8 mouse cellular contexts compared by ENCODE assay signal in the genomic region with DNA sequence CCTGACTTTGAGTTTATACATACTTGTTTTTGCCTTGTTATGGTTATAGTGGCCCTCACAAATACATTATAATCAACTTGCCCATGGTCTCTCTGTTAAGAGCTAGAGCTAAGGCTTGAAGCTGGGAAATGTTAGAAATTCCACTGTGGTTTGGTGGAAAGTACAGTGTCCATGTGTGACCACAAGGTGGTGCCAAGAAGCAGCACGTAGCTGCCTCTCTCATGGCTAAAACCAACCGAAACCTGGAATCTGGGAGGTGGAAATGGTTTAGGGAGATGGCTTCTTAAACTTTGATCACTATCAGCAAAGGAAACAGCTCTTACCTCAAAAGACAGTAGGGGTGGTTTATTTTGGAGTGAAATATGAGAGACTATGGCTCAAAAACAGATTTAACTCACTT. TPM values are rescaled to one million over a fixed set of nuclear protein-coding genes. Genes with fewer than 3 reads are reported as not detected.
DNase-seq lines count a peak whose midpoint lies in the region; ATAC-seq and TF ChIP-seq lines count a peak whose summit lies in the region.
"Had no signal": no experiment of that assay in that cellular context is flagged by ENCODE, and none has a peak within 500 bp of the region (broad histone marks: within the 10 kb centered on the region; RNA-seq: fewer than 3 reads in every experiment).

No protein-coding gene starts in this region.

- no peaks in the 10 kb centered on the region for H3K27me3 ChIP-seq in limb, embryonic 14.5 days (ENCODE audit: control insufficient read depth, insufficient read depth, low read length)
- H3K27me3 ChIP-seq: limb, embryonic 15.5 days had no signal

- peaks cover 43% of the 10 kb centered on the region for H3K36me3 ChIP-seq in limb, embryonic 14.5 days (ENCODE audit: control insufficient read depth, insufficient read depth, low read length)

- H3K9ac ChIP-seq in limb, embryonic 14.5 days (ENCODE audit: low read depth, low read length, severe bottlenecking): no peak overlapping the region
- H3K9ac ChIP-seq: limb, embryonic 15.5 days had no signal

- ATAC-seq in CD4-positive, CD25-positive, alpha-beta regulatory T cell, adult 4 months: peak; percentile 49
- ATAC-seq in limb, embryonic 14.5 days (ENCODE audit: low FRiP score, low read depth): no peak

- no peak for TF ChIP-seq POLR2A in limb, embryonic 14.5 days (IDR thresholded peaks at IDR 0.05; ENCODE audit: borderline replicate concordance, extremely low read depth, insufficient read depth, insufficient read length)

- WGBS in limb, embryonic 14.5 days: 6% methylated on average over 2 of the region's 2 CpGs

- H3K9me3 ChIP-seq in limb, embryonic 14.5 days (ENCODE audit: control insufficient read depth, low read length): no peaks in the 10 kb centered on the region
- H3K9me3 ChIP-seq: limb, embryonic 15.5 days had no signal

- H3K27ac ChIP-seq in limb, embryonic 14.5 days (replicated peaks; ENCODE audit: low read depth, low read length): no peak overlapping the region
- H3K27ac ChIP-seq: limb, embryonic 15.5 days had no signal

- no peak overlapping the region for H3K4me2 ChIP-seq in limb, embryonic 14.5 days (replicated peaks; ENCODE audit: low read depth, low read length, severe bottlenecking)
- H3K4me2 ChIP-seq: limb, embryonic 15.5 days had no signal

- H3K4me3 ChIP-seq in limb, embryonic 14.5 days (replicated peaks; ENCODE audit: low read length): no peak overlapping the region
- H3K4me3 ChIP-seq: limb, embryonic 15.5 days had no signal

- peaks cover 9% of the 10 kb centered on the region; the same call in 1 of the 2 replicates for H3K4me1 ChIP-seq in limb, embryonic 14.5 days (ENCODE audit: control insufficient read depth, insufficient read depth, low read length)

- DNase-seq in layer of hippocampus, postnatal 10 days (ENCODE audit: low spot score in 2 of 2): peak; percentile 57 to 65
- DNase-seq in layer of hippocampus, postnatal 25 days (ENCODE audit: extremely low spot score in 1 of 2, low spot score in 1 of 2): no peak
- peak; percentile 62 for DNase-seq in MN1 (ENCODE audit: low spot score)
- peak; percentile 43 for DNase-seq in embryo, embryonic 9.5 days (ENCODE audit: extremely low spot score)
- peak; percentile 63 for DNase-seq in limb, embryonic 14.5 days (ENCODE audit: low spot score)
- no peak for DNase-seq in spleen, postnatal 14 days (ENCODE audit: low spot score in 2 of 2)

RNA-seq across cellular contexts. Expression of a gene that starts 17.6 kb away (rescaled TPM):
- 10 to 100 TPM; 18.0 to 21.4 TPM for total RNA-seq in layer of hippocampus, postnatal 10 days (2021)
- 10 to 100 TPM; 16.8 to 22.3 TPM for total RNA-seq in layer of hippocampus, postnatal 25 days (2021)
- polyA plus RNA-seq in CD4-positive, CD25-positive, alpha-beta regulatory T cell, adult 4 months (2017; shearing (Covaris generic)): 1 to 10 TPM; 6.3 to 9.7 TPM
- polyA plus RNA-seq in limb, embryonic 14.5 days (2012; rRNA removed): 12.2 and 12.8 TPM in 2 replicates
- 15.0 and 19.3 TPM in 2 replicates for polyA plus RNA-seq in limb, embryonic 14.5 days (2014; fragmentation: Nextera tagmentation; extraction: Ambion mirVana)

Comparison
In these comparisons a context has a peak if more than half of its experiments do, and no peak if none do; other contexts are left out.
1. DNase-seq: peak in layer of hippocampus, postnatal 10 days (2 of 2), MN1 (single experiment), embryo, embryonic 9.5 days (single experiment) and limb, embryonic 14.5 days (single experiment); none in layer of hippocampus, postnatal 25 days (0 of 2) and spleen, postnatal 14 days (0 of 2).